Mouse (Mus musculus) erythroblast, embryonic 14.5 days (primary cell): ENCODE results near the gene Helz2.

Experiments
- GATA1 ChIP-seq: IDR thresholded peaks from 2 replicates; pipeline ENCODE4 v1.6.1; 2012; ENCODE audit warnings: low read length, inconsistent platforms, mixed read lengths
- TAL1 ChIP-seq: IDR thresholded peaks from 3 replicates; pipeline ENCODE4 v1.6.1; 2012; ENCODE audit warnings: low read length, inconsistent platforms, mixed read lengths

- TF ChIP-seq GATA1 (no peak), TAL1 (no peak)
Measured at GRCm38 (mm10) chr2:181287338-181287957, 45.6 kb upstream of the Helz2 start.
